Mouse (Mus musculus): ENCODE measurements at regions not wholly inside any gene's neighbourhood (a gene's known extent, or its start where the extent isn't known, plus 50 kb on each side); places are given as distances from the start of the nearest gene placed in this dataset.

- Histone ChIP-seq H3K4me2 (replicated peaks; ENCODE audit: low read depth) (no peak overlapping the region), H3K9ac (ENCODE audit: low read length) (no peak overlapping the region), H3K4me3 (ENCODE audit: low read depth, low read length) (no peak overlapping the region), H3K27me3 (ENCODE audit: control insufficient read depth, insufficient read depth, low read length) (no peaks in the 10 kb centered on the region), H3K4me1 (replicated peaks; ENCODE audit: control insufficient read depth, insufficient read depth) (no peaks in the 10 kb centered on the region), H3K36me3 (ENCODE audit: control insufficient read depth, insufficient read depth, low read length) (no peaks in the 10 kb centered on the region), H3K9me3 (ENCODE audit: control insufficient read depth, low read length) (no peaks in the 10 kb centered on the region), H3K27ac (replicated peaks) (no peak overlapping the region)
- ATAC-seq (ENCODE audit: low FRiP score, low TSS enrichment), result no peak
- TF ChIP-seq CTCF (IDR thresholded peaks at IDR 0.05; ENCODE audit: low read depth), result no peak
- no peak for TF ChIP-seq EP300 (optimal IDR thresholded peaks at IDR 0.05)
- no peak for DNase-seq (ENCODE audit: low spot score)
- WGBS, result 68% methylated on average over 5 of the region's 5 CpGs
These were observed 88.5 kb upstream of the Sox2 start for GRCm38 (mm10) chr3:34561709-34562108.

GRCm38 (mm10) chr3:34559841-34560703 lies 90.1 kb upstream of the Sox2 start:
- no peaks in the 10 kb centered on the region for H3K4me1 ChIP-seq (replicated peaks; ENCODE audit: control insufficient read depth, insufficient read depth)
- no peaks in the 10 kb centered on the region for H3K36me3 ChIP-seq (ENCODE audit: control insufficient read depth, insufficient read depth, low read length)
- DNase-seq (ENCODE audit: low spot score) (no peak), ATAC-seq (ENCODE audit: low FRiP score, low TSS enrichment) (no peak)
- no peaks in the 10 kb centered on the region for H3K9me3 ChIP-seq (ENCODE audit: control insufficient read depth, low read length)
- no peaks in the 10 kb centered on the region for H3K27me3 ChIP-seq (ENCODE audit: control insufficient read depth, insufficient read depth, low read length)
- WGBS, result 57% methylated on average over 13 of the region's 13 CpGs
- no peak overlapping the region for H3K4me2 ChIP-seq (replicated peaks; ENCODE audit: low read depth)
- no peak overlapping the region for H3K27ac ChIP-seq (replicated peaks)
- TF ChIP-seq CTCF (IDR thresholded peaks at IDR 0.05; ENCODE audit: low read depth), result no peak
- no peak for TF ChIP-seq EP300 (optimal IDR thresholded peaks at IDR 0.05)
- H3K9ac ChIP-seq (ENCODE audit: low read length), result no peak overlapping the region
- H3K4me3 ChIP-seq (ENCODE audit: low read depth, low read length), result no peak overlapping the region

GRCm38 (mm10) chr3:34558821-34559520 lies 91.2 kb upstream of the Sox2 start:
- H3K27ac ChIP-seq (replicated peaks), result no peak overlapping the region

GRCm38 (mm10) chr3:34552542-34553208 lies 97.5 kb upstream of the Sox2 start:
- no peak overlapping the region for H3K4me3 ChIP-seq (ENCODE audit: low read depth, low read length)
- no peaks in the 10 kb centered on the region for H3K36me3 ChIP-seq (ENCODE audit: control insufficient read depth, insufficient read depth, low read length)
- no peaks in the 10 kb centered on the region for H3K9me3 ChIP-seq (ENCODE audit: control insufficient read depth, low read length)
- no peaks in the 10 kb centered on the region for H3K4me1 ChIP-seq (replicated peaks; ENCODE audit: control insufficient read depth, insufficient read depth)
- no peak overlapping the region for H3K9ac ChIP-seq (ENCODE audit: low read length)
- no peaks in the 10 kb centered on the region for H3K27me3 ChIP-seq (ENCODE audit: control insufficient read depth, insufficient read depth, low read length)
- TF ChIP-seq CTCF (IDR thresholded peaks at IDR 0.05; ENCODE audit: low read depth) (no peak), EP300 (optimal IDR thresholded peaks at IDR 0.05) (no peak)
- no peak for ATAC-seq (ENCODE audit: low FRiP score, low TSS enrichment)
- DNase-seq (ENCODE audit: low spot score), result no peak
- WGBS, result 52% methylated on average over 12 of the region's 17 CpGs
- H3K4me2 ChIP-seq (replicated peaks; ENCODE audit: low read depth), result no peak overlapping the region
- no peak overlapping the region for H3K27ac ChIP-seq (replicated peaks)

More at GRCm38 (mm10) chr3:34558821-34559520, 91.2 kb upstream of the Sox2 start:
- Histone ChIP-seq H3K9me3 (ENCODE audit: control insufficient read depth, low read length) (no peaks in the 10 kb centered on the region), H3K27me3 (ENCODE audit: control insufficient read depth, insufficient read depth, low read length) (no peaks in the 10 kb centered on the region), H3K4me2 (replicated peaks; ENCODE audit: low read depth) (no peak overlapping the region), H3K4me3 (ENCODE audit: low read depth, low read length) (no peak overlapping the region), H3K4me1 (replicated peaks; ENCODE audit: control insufficient read depth, insufficient read depth) (no peaks in the 10 kb centered on the region), H3K36me3 (ENCODE audit: control insufficient read depth, insufficient read depth, low read length) (no peaks in the 10 kb centered on the region), H3K9ac (ENCODE audit: low read length) (no peak overlapping the region)
- WGBS, result 69% methylated on average over 10 of the region's 10 CpGs
- TF ChIP-seq EP300 (optimal IDR thresholded peaks at IDR 0.05) (no peak), CTCF (IDR thresholded peaks at IDR 0.05; ENCODE audit: low read depth) (no peak)
- ATAC-seq (ENCODE audit: low FRiP score, low TSS enrichment) (no peak), DNase-seq (ENCODE audit: low spot score) (no peak)

- Histone ChIP-seq H3K27me3 (ENCODE audit: control insufficient read depth, insufficient read depth, low read length) (no peaks in the 10 kb centered on the region), H3K4me1 (replicated peaks; ENCODE audit: control insufficient read depth, insufficient read depth) (no peaks in the 10 kb centered on the region), H3K9me3 (ENCODE audit: control insufficient read depth, low read length) (no peaks in the 10 kb centered on the region), H3K4me2 (replicated peaks; ENCODE audit: low read depth) (no peak overlapping the region), H3K9ac (ENCODE audit: low read length) (no peak overlapping the region), H3K27ac (replicated peaks) (no peak overlapping the region), H3K4me3 (ENCODE audit: low read depth, low read length) (no peak overlapping the region), H3K36me3 (ENCODE audit: control insufficient read depth, insufficient read depth, low read length) (no peaks in the 10 kb centered on the region)
- ATAC-seq (ENCODE audit: low FRiP score, low TSS enrichment) (no peak), DNase-seq (ENCODE audit: low spot score) (no peak)
- TF ChIP-seq CTCF (IDR thresholded peaks at IDR 0.05; ENCODE audit: low read depth), result no peak
- TF ChIP-seq EP300 (optimal IDR thresholded peaks at IDR 0.05), result no peak
- 65% methylated on average over 3 of the region's 3 CpGs for WGBS
These were observed 99.1 kb upstream of the Sox2 start for GRCm38 (mm10) chr3:34551069-34551468.

Data from stomach, postnatal 0 days (tissue).